Mouse (Mus musculus) lung, embryonic 14.5 days (tissue): ENCODE data around the gene Txnrd2. TPM values are rescaled to one million over a fixed set of nuclear protein-coding genes. Genes with fewer than 3 reads are reported as not detected.
A peak's percentile ranks its signal among the peaks of the same experiment; 100 is the strongest.

Experiments used
- ATAC-seq: fragments of 200-750 bp; cut with Nextera tagmentation; 2 replicates; pipeline ENCODE4 v1.8.0; 2017; ENCODE audit warnings: mild to moderate bottlenecking, moderate TSS enrichment, moderate library complexity; ENCODE audit not compliant: insufficient read depth
- DNase-seq: peaks from one replicate; pipeline ENCODE4 v3.0.0-alpha.2; 2015
- H3K27ac ChIP-seq: fragments of 300-500 bp; sonication (generic); 2 replicates; pipeline ENCODE4 v1.5.1; 2014; ENCODE audit warnings: low read depth, mild to moderate bottlenecking, moderate library complexity
- H3K27me3 ChIP-seq: fragments of 300-500 bp; sonication (generic); 2 replicates; pipeline ENCODE4 v1.6.1; 2014; ENCODE audit warnings: low read length, control low read depth; ENCODE audit not compliant: insufficient read depth
- H3K36me3 ChIP-seq: fragments of 300-500 bp; sonication (generic); 2 replicates; pipeline ENCODE4 v1.6.1; 2014; ENCODE audit warnings: control low read depth; ENCODE audit not compliant: insufficient read depth
- H3K4me1 ChIP-seq: fragments of 300-500 bp; sonication (generic); 2 replicates; pipeline ENCODE4 v1.6.1; 2014; ENCODE audit warnings: antibody characterized with exemption, control low read depth; ENCODE audit not compliant: insufficient read depth
- H3K4me2 ChIP-seq: fragments of 300-500 bp; sonication (generic); 2 replicates; pipeline ENCODE4 v1.6.1; 2014; ENCODE audit warnings: mild to moderate bottlenecking
- H3K4me3 ChIP-seq: fragments of 300-500 bp; sonication (generic); 2 replicates; pipeline ENCODE4 v1.5.1; 2014; ENCODE audit warnings: low read depth, low read length
- H3K9ac ChIP-seq: fragments of 300-500 bp; sonication (generic); 2 replicates; pipeline ENCODE4 v1.6.1; 2014
- H3K9me3 ChIP-seq: fragments of 300-500 bp; sonication (generic); 2 replicates; pipeline ENCODE4 v1.6.1; 2016; ENCODE audit warnings: low read depth, low read length, control low read depth
- CTCF ChIP-seq: IDR thresholded peaks from 2 replicates; pipeline ENCODE4 v1.5.1; 2016; ENCODE audit warnings: antibody characterized with exemption, low read depth
- WGBS: fragments of 180-500 bp; shearing (Covaris S2); extraction: QIAGEN DNeasy Blood & Tissue Kit; methylation state at CpG from one replicate; pipeline ENCODE4 v1.1.7; 2014; 5-methylcytosine and 5-hydroxymethylcytosine counted together
- polyA plus RNA-seq: library from polyadenylated mRNA; unstranded; fragments of >200 nt; fragmentation: Nextera tagmentation; extraction: Ambion mirVana; gene quantifications from 2 replicates; pipeline ENCODE4 v1.2.1, GENCODE M21; 2014

Gene Txnrd2
- polyA plus RNA-seq, 1 experiment from 2014 or later, result 21.5 TPM

- H3K9me3 ChIP-seq, result no peaks in the 10 kb centered on the region
- no peak overlapping the region for H3K4me3 ChIP-seq
- WGBS, result 71% methylated on average over 8 of the region's 8 CpGs
- TF ChIP-seq CTCF, result no peak
- no peak overlapping the region for H3K9ac ChIP-seq
- no peaks in the 10 kb centered on the region for H3K27me3 ChIP-seq
- H3K4me2 ChIP-seq, result no peak overlapping the region
- no peaks in the 10 kb centered on the region for H3K36me3 ChIP-seq
- ATAC-seq (no peak), DNase-seq (no peak)
- no peaks in the 10 kb centered on the region for H3K4me1 ChIP-seq
- H3K27ac ChIP-seq, result no peak overlapping the region
Observed at GRCm38 (mm10) chr16:18430641-18431212, 4.5 kb downstream of the Txnrd2 start.

- no peaks in the 10 kb centered on the region for H3K9me3 ChIP-seq
- 0 out of 2 replicates have a peak, but pooled peaks cover 2% of the 10 kb centered on the region for H3K36me3 ChIP-seq
- no peaks in the 10 kb centered on the region for H3K4me1 ChIP-seq
- H3K4me2 ChIP-seq, result no peak overlapping the region
- H3K4me3 ChIP-seq, result no peak overlapping the region
- WGBS, result 87% methylated on average over 5 of the region's 5 CpGs
- no peak for TF ChIP-seq CTCF
- no peak for DNase-seq
- no peak overlapping the region for H3K27ac ChIP-seq
- no peaks in the 10 kb centered on the region for H3K27me3 ChIP-seq
- no peak overlapping the region for H3K9ac ChIP-seq
- ATAC-seq, result no peak
Observed at GRCm38 (mm10) chr16:18433341-18433920, 7.2 kb downstream of the Txnrd2 start.

- no peak for TF ChIP-seq CTCF
- Histone ChIP-seq H3K4me1 (no peaks in the 10 kb centered on the region), H3K27ac (no peak overlapping the region), H3K4me3 (no peak overlapping the region), H3K4me2 (no peak overlapping the region), H3K27me3 (no peaks in the 10 kb centered on the region), H3K9me3 (no peaks in the 10 kb centered on the region), H3K36me3 (0 out of 2 replicates have a peak, but pooled peaks cover 7% of the 10 kb centered on the region), H3K9ac (no peak overlapping the region)
- no peak for DNase-seq
- 69% methylated on average over 6 of the region's 6 CpGs for WGBS
- ATAC-seq, result no peak
Observed at GRCm38 (mm10) chr16:18436128-18436527, 9.9 kb downstream of the Txnrd2 start.

- Histone ChIP-seq H3K27ac (no peak overlapping the region), H3K4me1 (peaks cover 4% of the 10 kb centered on the region; the same call in 1 of the 2 replicates), H3K27me3 (no peaks in the 10 kb centered on the region), H3K9me3 (no peaks in the 10 kb centered on the region), H3K36me3 (0 out of 2 replicates have a peak, but pooled peaks cover 14% of the 10 kb centered on the region), H3K9ac (no peak overlapping the region), H3K4me3 (no peak overlapping the region), H3K4me2 (no peak overlapping the region)
- 21% methylated on average over 8 of the region's 8 CpGs for WGBS
- ATAC-seq (peak; percentile 76), DNase-seq (peak; percentile 98)
- peak; percentile 100 for TF ChIP-seq CTCF
Observed at GRCm38 (mm10) chr16:18443385-18443841, 17.2 kb downstream of the Txnrd2 start.

- DNase-seq (no peak), ATAC-seq (no peak)
- Histone ChIP-seq H3K27me3 (no peaks in the 10 kb centered on the region), H3K4me3 (no peak overlapping the region), H3K36me3 (no peaks in the 10 kb centered on the region), H3K4me2 (no peak overlapping the region), H3K9me3 (no peaks in the 10 kb centered on the region), H3K9ac (no peak overlapping the region), H3K4me1 (peaks cover 9% of the 10 kb centered on the region; the same call in 1 of the 2 replicates), H3K27ac (no peak overlapping the region)
- TF ChIP-seq CTCF, result no peak
Observed at GRCm38 (mm10) chr16:18447243-18447642, 21.1 kb downstream of the Txnrd2 start.

- H3K36me3 ChIP-seq, result no peaks in the 10 kb centered on the region
- ATAC-seq (no peak), DNase-seq (peak; percentile 47)
- H3K27me3 ChIP-seq, result no peaks in the 10 kb centered on the region
- no peak overlapping the region for H3K9ac ChIP-seq
- WGBS, result 22% methylated on average over 6 of the region's 6 CpGs
- no peaks in the 10 kb centered on the region for H3K9me3 ChIP-seq
- no peak overlapping the region for H3K4me3 ChIP-seq
- H3K27ac ChIP-seq, result no peak overlapping the region
- no peak overlapping the region for H3K4me2 ChIP-seq
- H3K4me1 ChIP-seq, result peaks cover 9% of the 10 kb centered on the region; the same call in 1 of the 2 replicates
- no peak for TF ChIP-seq CTCF
Observed at GRCm38 (mm10) chr16:18448104-18448503, 21.9 kb downstream of the Txnrd2 start.

GRCm38 (mm10) chr16:18449005-18449404 lies 22.8 kb downstream of the Txnrd2 start:
- H3K9ac ChIP-seq, result no peak overlapping the region
- peaks cover 9% of the 10 kb centered on the region; the same call in 1 of the 2 replicates for H3K4me1 ChIP-seq
- ATAC-seq (no peak), DNase-seq (no peak)
- no peak overlapping the region for H3K4me3 ChIP-seq
- 83% methylated on average over 4 of the region's 4 CpGs for WGBS
- TF ChIP-seq CTCF, result no peak
- no peaks in the 10 kb centered on the region for H3K36me3 ChIP-seq
- H3K27me3 ChIP-seq, result no peaks in the 10 kb centered on the region
- no peaks in the 10 kb centered on the region for H3K9me3 ChIP-seq
- H3K4me2 ChIP-seq, result no peak overlapping the region
- no peak overlapping the region for H3K27ac ChIP-seq
